Mouse (Mus musculus): ENCODE data around the gene Scgb1b24. TPM values are rescaled to one million over a fixed set of nuclear protein-coding genes. Genes with fewer than 3 reads are reported as not detected.

The Scgb1b24 gene
- not detected in 2 replicates for polyA plus RNA-seq (2012; ENCODE audit: insufficient read depth, insufficient read length, low replicate concordance, missing spikeins)

- no peaks in the 10 kb centered on the region for H3K4me1 ChIP-seq (ENCODE audit: control insufficient read depth, insufficient read depth, low read length)
- TF ChIP-seq CTCF (IDR thresholded peaks at IDR 0.05; ENCODE audit: insufficient read depth, low read depth, low read length), result no peak
- TF ChIP-seq POLR2A (IDR thresholded peaks at IDR 0.05; ENCODE audit: insufficient read depth, low read depth, low read length), result no peak
- H3K27ac ChIP-seq (ENCODE audit: insufficient read depth, low read depth, low read length), result no peak within 1 kb of the TSS
- WGBS, result 77% methylated on average over 3 of the region's 3 CpGs
- H3K4me3 ChIP-seq (ENCODE audit: insufficient read depth, low read depth, low read length), result no peak within 1 kb of the TSS
These were observed at the start of gene Scgb1b24 for GRCm38 (mm10) chr7:33743499-33743898. Gene Scgb1b24, plus strand, starts transcription at chr7:33743799.

- Histone ChIP-seq H3K27ac (ENCODE audit: insufficient read depth, low read depth, low read length) (no peak within 1 kb of the TSS), H3K4me1 (ENCODE audit: control insufficient read depth, insufficient read depth, low read length) (no peaks in the 10 kb centered on the region), H3K4me3 (ENCODE audit: insufficient read depth, low read depth, low read length) (no peak within 1 kb of the TSS)
- TF ChIP-seq CTCF (IDR thresholded peaks at IDR 0.05; ENCODE audit: insufficient read depth, low read depth, low read length), result no peak
- no peak for TF ChIP-seq POLR2A (IDR thresholded peaks at IDR 0.05; ENCODE audit: insufficient read depth, low read depth, low read length)
- WGBS, result 74% methylated on average over 2 of the region's 2 CpGs
These were observed 4.4 kb upstream of the Scgb1b24 start, which contains the start of gene Scgb2b24 for GRCm38 (mm10) chr7:33739212-33739611. Gene Scgb2b24, minus strand, starts transcription at chr7:33739312.

Other genes starting within 250 kb of the Scgb1b24 start
- not detected in 2 replicates for gene Scgb2b21, start 223.3 kb upstream of the Scgb1b24 start, polyA plus RNA-seq (2012; ENCODE audit: insufficient read depth, insufficient read length, low replicate concordance, missing spikeins)
- not detected in 2 replicates for gene Scgb2b24, start 4.5 kb upstream of the Scgb1b24 start, polyA plus RNA-seq (2012; ENCODE audit: insufficient read depth, insufficient read length, low replicate concordance, missing spikeins)
- gene Scgb2b26, start 201.2 kb downstream of the Scgb1b24 start, polyA plus RNA-seq (2012; ENCODE audit: insufficient read depth, insufficient read length, low replicate concordance, missing spikeins), result not detected in 2 replicates